Mouse (Mus musculus): ENCODE data around the gene Lrrc17. TPM values are rescaled to one million over a fixed set of nuclear protein-coding genes. Genes with fewer than 3 reads are reported as not detected.

Lrrc17 gene
- polyA plus RNA-seq, 1 experiment from 2014 or later, result 26.9 TPM

GRCm38 (mm10) chr5:21528068-21528842 lies 15.1 kb upstream of the Lrrc17 start:
- peak; percentile 62 for ATAC-seq (replicated peaks; ENCODE audit: extremely low read depth, insufficient read depth, low FRiP score)
- peak overlapping the region; percentile 46 for H3K27ac ChIP-seq (ENCODE audit: low read length)
- 64% methylated on average over 15 of the region's 15 CpGs for WGBS

DNA sequence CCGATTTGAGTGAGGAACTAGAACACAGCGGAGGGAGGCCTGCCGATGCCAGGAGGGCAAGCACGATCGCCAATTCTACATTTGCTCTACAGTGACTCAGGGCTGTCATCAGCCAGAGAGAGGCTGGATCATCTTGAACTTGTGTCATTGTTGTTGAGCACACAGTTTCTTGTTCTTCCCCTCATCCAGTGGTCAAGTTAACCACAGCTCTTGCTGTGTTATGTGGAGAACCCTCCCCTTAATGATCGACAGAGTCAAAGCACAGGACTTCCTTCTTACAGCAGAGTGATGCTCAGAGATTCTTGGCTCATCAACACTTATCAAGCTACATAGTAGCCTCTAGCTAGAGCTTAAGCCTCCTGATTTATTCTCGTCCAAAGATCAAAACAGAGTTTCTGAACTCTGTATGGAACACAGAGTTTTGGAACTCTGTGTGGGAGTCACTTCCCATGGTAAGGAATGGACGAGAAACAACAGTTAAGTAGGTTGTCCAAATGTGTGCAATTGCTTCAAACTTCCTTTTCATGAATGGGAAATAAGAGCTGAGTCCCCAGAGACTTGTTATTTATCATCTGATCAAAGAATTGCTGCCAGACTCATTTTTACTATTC lies 14.1 kb upstream of the Lrrc17 start:
- Histone ChIP-seq H3K4me1 (ENCODE audit: control insufficient read depth, insufficient read depth, low read length) (no peaks in the 10 kb centered on the region), H3K9ac (ENCODE audit: low read length) (no peak overlapping the region), H3K36me3 (ENCODE audit: control insufficient read depth, insufficient read depth) (no peaks in the 10 kb centered on the region), H3K27me3 (ENCODE audit: control insufficient read depth, insufficient read depth, low read length) (no peaks in the 10 kb centered on the region), H3K4me2 (ENCODE audit: low read depth, low read length) (no peak overlapping the region), H3K9me3 (replicated peaks; ENCODE audit: control insufficient read depth, low read length) (peaks cover 6% of the 10 kb centered on the region; the same call in 1 of the 2 replicates), H3K27ac (ENCODE audit: low read length) (peak overlapping the region; percentile 46), H3K4me3 (ENCODE audit: low read length) (no peak overlapping the region)
- 78% methylated on average over 8 of the region's 8 CpGs for WGBS
- ATAC-seq (replicated peaks; ENCODE audit: extremely low read depth, insufficient read depth, low FRiP score), result no peak; the same call in 1 of the 2 replicates

More at GRCm38 (mm10) chr5:21528068-21528842, 15.1 kb upstream of the Lrrc17 start:
- H3K36me3 ChIP-seq (ENCODE audit: control insufficient read depth, insufficient read depth), result no peaks in the 10 kb centered on the region
- H3K27me3 ChIP-seq (ENCODE audit: control insufficient read depth, insufficient read depth, low read length), result no peaks in the 10 kb centered on the region
- no peak overlapping the region for H3K4me2 ChIP-seq (ENCODE audit: low read depth, low read length)
- H3K4me1 ChIP-seq (ENCODE audit: control insufficient read depth, insufficient read depth, low read length), result no peaks in the 10 kb centered on the region
- no peak overlapping the region for H3K4me3 ChIP-seq (ENCODE audit: low read length)
- H3K9ac ChIP-seq (ENCODE audit: low read length), result no peak overlapping the region
- peaks cover 6% of the 10 kb centered on the region; the same call in 1 of the 2 replicates for H3K9me3 ChIP-seq (replicated peaks; ENCODE audit: control insufficient read depth, low read length)

DNA sequence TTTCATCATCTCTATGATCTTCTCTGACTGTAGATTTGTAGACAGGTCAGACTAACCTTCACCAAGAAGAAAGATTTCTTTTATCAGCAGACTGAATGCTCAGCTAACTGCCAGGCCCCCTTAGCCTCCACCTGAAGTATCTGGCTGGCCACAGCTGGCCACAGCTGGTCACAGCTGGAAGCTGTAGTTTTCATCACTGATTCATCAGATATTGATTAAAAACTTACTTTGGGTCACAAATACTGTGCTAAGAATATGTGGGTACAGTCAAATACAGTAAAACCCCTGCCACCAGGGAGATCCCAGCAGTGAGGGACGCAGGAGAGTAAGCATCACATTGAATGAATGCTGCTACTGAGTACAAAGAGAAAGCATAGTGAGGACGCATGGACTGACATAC lies 11.2 kb upstream of the Lrrc17 start:
- no peaks in the 10 kb centered on the region for H3K4me1 ChIP-seq (ENCODE audit: control insufficient read depth, insufficient read depth, low read length)
- H3K9me3 ChIP-seq (replicated peaks; ENCODE audit: control insufficient read depth, low read length), result peaks cover 6% of the 10 kb centered on the region; the same call in 1 of the 2 replicates
- no peak overlapping the region for H3K9ac ChIP-seq (ENCODE audit: low read length)
- no peak overlapping the region for H3K27ac ChIP-seq (ENCODE audit: low read length)
- H3K4me2 ChIP-seq (ENCODE audit: low read depth, low read length), result no peak overlapping the region
- 81% methylated on average over 2 of the region's 2 CpGs for WGBS
- no peak for ATAC-seq (replicated peaks; ENCODE audit: extremely low read depth, insufficient read depth, low FRiP score)
- H3K4me3 ChIP-seq (ENCODE audit: low read length), result no peak overlapping the region
- no peaks in the 10 kb centered on the region for H3K27me3 ChIP-seq (ENCODE audit: control insufficient read depth, insufficient read depth, low read length)
- no peaks in the 10 kb centered on the region for H3K36me3 ChIP-seq (ENCODE audit: control insufficient read depth, insufficient read depth)

- no peak overlapping the region for H3K27ac ChIP-seq (ENCODE audit: low read length)
- no peaks in the 10 kb centered on the region for H3K27me3 ChIP-seq (ENCODE audit: control insufficient read depth, insufficient read depth, low read length)
- 76% methylated on average over 5 of the region's 5 CpGs for WGBS
- ATAC-seq (replicated peaks; ENCODE audit: extremely low read depth, insufficient read depth, low FRiP score), result no peak
- H3K4me3 ChIP-seq (ENCODE audit: low read length), result no peak overlapping the region
- H3K4me1 ChIP-seq (ENCODE audit: control insufficient read depth, insufficient read depth, low read length), result no peaks in the 10 kb centered on the region
- no peak overlapping the region for H3K9ac ChIP-seq (ENCODE audit: low read length)
- peaks cover 6% of the 10 kb centered on the region; the same call in 1 of the 2 replicates for H3K9me3 ChIP-seq (replicated peaks; ENCODE audit: control insufficient read depth, low read length)
- H3K4me2 ChIP-seq (ENCODE audit: low read depth, low read length), result no peak overlapping the region
- no peaks in the 10 kb centered on the region for H3K36me3 ChIP-seq (ENCODE audit: control insufficient read depth, insufficient read depth)
These were observed 10.4 kb upstream of the Lrrc17 start for GRCm38 (mm10) chr5:21532921-21533320.

- 71% methylated on average over 4 of the region's 4 CpGs for WGBS
- Histone ChIP-seq H3K36me3 (ENCODE audit: control insufficient read depth, insufficient read depth) (no peaks in the 10 kb centered on the region), H3K4me3 (ENCODE audit: low read length) (no peak overlapping the region), H3K9ac (ENCODE audit: low read length) (no peak overlapping the region), H3K9me3 (replicated peaks; ENCODE audit: control insufficient read depth, low read length) (no peaks in the 10 kb centered on the region), H3K27ac (ENCODE audit: low read length) (no peak overlapping the region), H3K4me1 (ENCODE audit: control insufficient read depth, insufficient read depth, low read length) (peaks cover 5% of the 10 kb centered on the region; the same call in 1 of the 2 replicates), H3K27me3 (ENCODE audit: control insufficient read depth, insufficient read depth, low read length) (no peaks in the 10 kb centered on the region), H3K4me2 (ENCODE audit: low read depth, low read length) (no peak overlapping the region)
- no peak for ATAC-seq (replicated peaks; ENCODE audit: extremely low read depth, insufficient read depth, low FRiP score)
These were observed 1.1 kb upstream of the Lrrc17 start for GRCm38 (mm10) chr5:21542226-21542625.

- ATAC-seq (replicated peaks; ENCODE audit: extremely low read depth, insufficient read depth, low FRiP score), result no peak
- H3K27me3 ChIP-seq (ENCODE audit: control insufficient read depth, insufficient read depth, low read length), result no peaks in the 10 kb centered on the region
- H3K36me3 ChIP-seq (ENCODE audit: control insufficient read depth, insufficient read depth), result no peaks in the 10 kb centered on the region
- no peaks in the 10 kb centered on the region for H3K9me3 ChIP-seq (replicated peaks; ENCODE audit: control insufficient read depth, low read length)
- peak overlapping the region; percentile 43 for H3K4me2 ChIP-seq (ENCODE audit: low read depth, low read length)
- H3K4me1 ChIP-seq (ENCODE audit: control insufficient read depth, insufficient read depth, low read length), result peaks cover 5% of the 10 kb centered on the region; the same call in 1 of the 2 replicates
- 53% methylated on average over 3 of the region's 3 CpGs for WGBS
- H3K4me3 ChIP-seq (ENCODE audit: low read length), result peak overlapping the region; percentile 44
- H3K9ac ChIP-seq (ENCODE audit: low read length), result no peak overlapping the region
- peak overlapping the region; percentile 77; the same call in 1 of the 2 replicates for H3K27ac ChIP-seq (ENCODE audit: low read length)
These were observed 1.5 kb downstream of the Lrrc17 start for GRCm38 (mm10) chr5:21544821-21545220.

- Histone ChIP-seq H3K4me1 (ENCODE audit: control insufficient read depth, insufficient read depth, low read length) (peaks cover 5% of the 10 kb centered on the region; the same call in 1 of the 2 replicates), H3K4me3 (ENCODE audit: low read length) (no peak overlapping the region; the same call in 1 of the 2 replicates), H3K4me2 (ENCODE audit: low read depth, low read length) (peak overlapping the region; percentile 40), H3K9me3 (replicated peaks; ENCODE audit: control insufficient read depth, low read length) (no peaks in the 10 kb centered on the region), H3K9ac (ENCODE audit: low read length) (no peak overlapping the region), H3K27ac (ENCODE audit: low read length) (no peak overlapping the region), H3K27me3 (ENCODE audit: control insufficient read depth, insufficient read depth, low read length) (no peaks in the 10 kb centered on the region), H3K36me3 (ENCODE audit: control insufficient read depth, insufficient read depth) (no peaks in the 10 kb centered on the region)
- no peak for ATAC-seq (replicated peaks; ENCODE audit: extremely low read depth, insufficient read depth, low FRiP score)
These were observed 1.9 kb downstream of the Lrrc17 start for GRCm38 (mm10) chr5:21545227-21545626.

- Histone ChIP-seq H3K9ac (ENCODE audit: low read length) (no peak overlapping the region), H3K4me2 (ENCODE audit: low read depth, low read length) (peak overlapping the region; percentile 40; the same call in 1 of the 2 replicates), H3K27me3 (ENCODE audit: control insufficient read depth, insufficient read depth, low read length) (no peaks in the 10 kb centered on the region), H3K36me3 (ENCODE audit: control insufficient read depth, insufficient read depth) (no peaks in the 10 kb centered on the region), H3K27ac (ENCODE audit: low read length) (no peak overlapping the region), H3K4me3 (ENCODE audit: low read length) (no peak overlapping the region), H3K9me3 (replicated peaks; ENCODE audit: control insufficient read depth, low read length) (no peaks in the 10 kb centered on the region), H3K4me1 (ENCODE audit: control insufficient read depth, insufficient read depth, low read length) (peaks cover 5% of the 10 kb centered on the region; the same call in 1 of the 2 replicates)
- ATAC-seq (replicated peaks; ENCODE audit: extremely low read depth, insufficient read depth, low FRiP score), result no peak
- WGBS, result 55% methylated on average over 4 of the region's 4 CpGs
These were observed 2.4 kb downstream of the Lrrc17 start for GRCm38 (mm10) chr5:21545786-21546185.

GRCm38 (mm10) chr5:21547005-21547404 lies 3.6 kb downstream of the Lrrc17 start:
- 72% methylated on average over 8 of the region's 8 CpGs for WGBS
- no peak overlapping the region for H3K4me3 ChIP-seq (ENCODE audit: low read length)

More at GRCm38 (mm10) chr5:21547005-21547404, 3.6 kb downstream of the Lrrc17 start:
- H3K4me1 ChIP-seq (ENCODE audit: control insufficient read depth, insufficient read depth, low read length), result peaks cover 5% of the 10 kb centered on the region; the same call in 1 of the 2 replicates
- H3K9me3 ChIP-seq (replicated peaks; ENCODE audit: control insufficient read depth, low read length), result no peaks in the 10 kb centered on the region
- no peak overlapping the region for H3K4me2 ChIP-seq (ENCODE audit: low read depth, low read length)
- no peak overlapping the region for H3K27ac ChIP-seq (ENCODE audit: low read length)
- H3K9ac ChIP-seq (ENCODE audit: low read length), result no peak overlapping the region
- H3K36me3 ChIP-seq (ENCODE audit: control insufficient read depth, insufficient read depth), result no peaks in the 10 kb centered on the region
- no peak for ATAC-seq (replicated peaks; ENCODE audit: extremely low read depth, insufficient read depth, low FRiP score)
- no peaks in the 10 kb centered on the region for H3K27me3 ChIP-seq (ENCODE audit: control insufficient read depth, insufficient read depth, low read length)

Measured in heart, embryonic 16.5 days (tissue).